9 mouse cellular contexts compared by ENCODE assay signal in genomic region chr15:82164061-82164399, GRCm38 (mm10). TPM values are rescaled to one million over a fixed set of nuclear protein-coding genes. Genes with fewer than 3 reads are reported as not detected.
DNase-seq lines count a peak whose midpoint lies in the region; ATAC-seq lines count a peak whose summit lies in the region.
"Had no signal": no experiment of that assay in that cellular context is flagged by ENCODE, and none has a peak within 500 bp of the region (broad histone marks: within the 10 kb centered on the region; RNA-seq: fewer than 3 reads in every experiment).

No protein-coding gene starts in this region.

- peaks cover 58% of the 10 kb centered on the region for H3K4me1 ChIP-seq in kidney, embryonic 14.5 days (ENCODE audit: control insufficient read depth, insufficient read depth, low read length)
- H3K4me1 ChIP-seq in liver, embryonic 15.5 days (replicated peaks), result peaks cover 95% of the 10 kb centered on the region

- peak overlapping the region; percentile 37; the same call in 1 of the 2 replicates for H3K27ac ChIP-seq in kidney, embryonic 14.5 days (ENCODE audit: low read depth, low read length)
- peak overlapping the region; percentile 90 for H3K27ac ChIP-seq in liver, embryonic 15.5 days (replicated peaks)

- WGBS in kidney, embryonic 14.5 days, result 58% methylated on average over 4 of the region's 4 CpGs
- WGBS in liver, embryonic 15.5 days (ENCODE audit: insufficient replicate concordance), result 19% methylated on average over 4 of the region's 4 CpGs

- no peak for ATAC-seq in kidney, embryonic 14.5 days (ENCODE audit: low FRiP score, low TSS enrichment)
- ATAC-seq in common myeloid progenitor, adult 5-6 weeks (replicated peaks; ENCODE audit: low read depth, poor library complexity, severe bottlenecking), result peak; percentile 27; the same call in 1 of the 2 replicates
- ATAC-seq in liver, embryonic 15.5 days (ENCODE audit: insufficient read depth), result peak; percentile 65

- H3K9ac ChIP-seq in kidney, embryonic 14.5 days (ENCODE audit: low read depth, low read length), result no peak overlapping the region
- peak overlapping the region; percentile 36; the same call in 1 of the 2 replicates for H3K9ac ChIP-seq in liver, embryonic 15.5 days

- no peak overlapping the region for H3K4me3 ChIP-seq in kidney, embryonic 14.5 days (ENCODE audit: low read length)
- 0 out of 2 replicates have a peak overlapping the region, but pooled peaks have one; percentile 5 for H3K4me3 ChIP-seq in liver, embryonic 15.5 days (replicated peaks)

- H3K4me2 ChIP-seq in kidney, embryonic 14.5 days (replicated peaks; ENCODE audit: low read depth, low read length), result no peak overlapping the region
- H3K4me2 ChIP-seq in liver, embryonic 15.5 days, result peak overlapping the region; percentile 52

- no peaks in the 10 kb centered on the region for H3K9me3 ChIP-seq in kidney, embryonic 14.5 days (ENCODE audit: control insufficient read depth, low read length)
- no peaks in the 10 kb centered on the region for H3K9me3 ChIP-seq in liver, embryonic 15.5 days (replicated peaks)

- H3K36me3 ChIP-seq in kidney, embryonic 14.5 days (ENCODE audit: control insufficient read depth, insufficient read depth, low read length), result no peaks in the 10 kb centered on the region
- H3K36me3 ChIP-seq in liver, embryonic 15.5 days (replicated peaks), result no peaks in the 10 kb centered on the region

- no peak for DNase-seq in kidney, postnatal 36 days
- DNase-seq in ES-CJ7 (ENCODE audit: low read depth, low spot score), result peak; percentile 57
- no peak for DNase-seq in adrenal gland, postnatal 10 days
- DNase-seq in urinary bladder, postnatal 4 days (ENCODE audit: low spot score in 2 of 2), result no peak
- DNase-seq: lung, postnatal 36 days; right cerebral cortex, postnatal 25 days had no signal

- H3K27me3 ChIP-seq in kidney, embryonic 14.5 days (ENCODE audit: control insufficient read depth, insufficient read depth, low read length), result no peaks in the 10 kb centered on the region
- no peaks in the 10 kb centered on the region for H3K27me3 ChIP-seq in liver, embryonic 15.5 days

RNA-seq across cellular contexts. Expression of gene Srebf2, which starts 17.0 kb away (rescaled TPM):
- polyA plus RNA-seq in kidney, embryonic 14.5 days (2014; fragmentation: Nextera tagmentation; extraction: Ambion mirVana), result 76.9 and 114 TPM in 2 replicates
- 42.8 and 64.3 TPM in 2 replicates for total RNA-seq in common myeloid progenitor, adult 5-6 weeks (2017)
- 53.6 and 61.3 TPM in 2 replicates for polyA plus RNA-seq in liver, embryonic 15.5 days (2015; fragmentation: Nextera tagmentation; extraction: Ambion mirVana)
- 10 to 100 TPM; 44.6 to 47.5 TPM for total RNA-seq in adrenal gland, postnatal 10 days (2021)

RNA-seq across cellular contexts. Expression of gene Ccdc134, which starts 36.3 kb away (rescaled TPM):
- polyA plus RNA-seq in kidney, embryonic 14.5 days (2014; fragmentation: Nextera tagmentation; extraction: Ambion mirVana), result 12.8 and 19.6 TPM in 2 replicates
- total RNA-seq in common myeloid progenitor, adult 5-6 weeks (2017), result 8.8 and 18.0 TPM in 2 replicates
- 7.0 and 7.7 TPM in 2 replicates for polyA plus RNA-seq in liver, embryonic 15.5 days (2015; fragmentation: Nextera tagmentation; extraction: Ambion mirVana)
- 1 to 10 TPM; 8.6 to 8.7 TPM for total RNA-seq in adrenal gland, postnatal 10 days (2021)

RNA-seq across cellular contexts. Expression of gene Shisa8, which starts 48.6 kb away (rescaled TPM):
- 0.80 and 1.1 TPM in 2 replicates for polyA plus RNA-seq in kidney, embryonic 14.5 days (2014; fragmentation: Nextera tagmentation; extraction: Ambion mirVana)
- 3.1 and 4.8 TPM in 2 replicates for total RNA-seq in common myeloid progenitor, adult 5-6 weeks (2017)
- polyA plus RNA-seq in liver, embryonic 15.5 days (2015; fragmentation: Nextera tagmentation; extraction: Ambion mirVana), result 0.08 and 0.12 TPM in 2 replicates
- under 1 TPM; 0.12 to 0.45 TPM for total RNA-seq in adrenal gland, postnatal 10 days (2021)
